Mouse (Mus musculus): ENCODE measurements around the gene Nkd1.

- TF ChIP-seq CTCF (IDR thresholded peaks at IDR 0.05; ENCODE audit: borderline replicate concordance, insufficient read depth, low read depth, low read length), result peak; percentile 94
- no peak for TF ChIP-seq POLR2A (IDR thresholded peaks at IDR 0.05; ENCODE audit: borderline replicate concordance, insufficient read depth, low read length)
Measured at GRCm38 (mm10) chr8:88621408-88621807, 100.3 kb downstream of the Nkd1 start.
